Mouse (Mus musculus): ENCODE measurements around the gene Zfp709.
"Not testable (repeated sequence)": the region's sequence is repeated elsewhere in the genome, so short reads cannot be mapped to it uniquely, and the experiment has no call there.

DNA sequence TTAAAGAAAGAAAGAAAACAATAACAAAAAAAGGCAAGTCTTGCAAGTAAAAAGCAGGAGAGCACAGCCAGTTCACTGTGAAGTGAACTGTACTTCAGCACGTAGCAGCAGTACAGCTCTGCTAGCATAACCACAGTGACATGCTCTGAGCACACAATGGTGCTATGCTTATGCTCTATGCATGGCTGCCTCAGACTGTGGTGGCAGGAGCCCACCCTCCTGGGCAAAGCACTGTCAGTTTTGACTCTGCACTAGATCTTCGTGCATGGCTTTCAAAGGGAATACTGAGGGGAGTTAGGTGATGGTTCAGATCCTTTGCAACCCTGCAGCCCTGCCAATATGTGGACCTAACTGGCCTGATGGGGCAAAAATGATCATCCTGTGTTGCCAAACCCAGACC lies 24.5 kb upstream of the Zfp709 start:
- not testable (repeated sequence) for TF ChIP-seq CTCF (IDR thresholded peaks at IDR 0.05; ENCODE audit: low read depth, low read length); GATA1 (IDR thresholded peaks at IDR 0.05; ENCODE audit: borderline replicate concordance, low read length); POLR2AphosphoS5 (IDR thresholded peaks at IDR 0.05; ENCODE audit: insufficient replicate concordance, low read depth, low read length); TAL1 (conservative IDR thresholded peaks at IDR 0.05; ENCODE audit: low read depth, low read length)

Measured in G1E (cell line).